Comparison of ENCODE assay signal across 8 mouse cellular contexts in genomic region chr5:67647568-67647967, GRCm38 (mm10). TPM values are rescaled to one million over a fixed set of nuclear protein-coding genes. Genes with fewer than 3 reads are reported as not detected.
DNase-seq lines count a peak whose midpoint lies in the region; ATAC-seq and TF ChIP-seq lines count a peak whose summit lies in the region.

No protein-coding gene starts in this region.

- peak; percentile 67 for TF ChIP-seq CTCF in layer of hippocampus, adult 2 months (conservative IDR thresholded peaks at IDR 0.05)

- ATAC-seq in CD4-positive, CD25-positive, alpha-beta regulatory T cell, adult 4 months: no peak

- H3K27ac ChIP-seq in layer of hippocampus, adult 2 months: peak overlapping the region; percentile 10; the same call in 1 of the 2 replicates

- DNase-seq in CD4-positive, CD25-positive, alpha-beta regulatory T cell, adult 2 months (ENCODE audit: low read depth, low spot score): peak; percentile 8
- peak in 1 of 2 experiments; percentile 32 for DNase-seq in layer of hippocampus, adult 2 months (ENCODE audit: low spot score in 2 of 2)
- no peak for DNase-seq in layer of hippocampus, postnatal 25 days (ENCODE audit: extremely low spot score in 1 of 2, low spot score in 1 of 2)
- peak; percentile 12 for DNase-seq in adrenal gland, postnatal 25 days
- peak; percentile 12 for DNase-seq in kidney, postnatal 14 days
- no peak for DNase-seq in yolk sac, embryonic 10.5 days (ENCODE audit: low spot score)
- no peak for DNase-seq in spleen, postnatal 36 days (ENCODE audit: low spot score in 2 of 2)

- H3K4me3 ChIP-seq in layer of hippocampus, adult 2 months: no peak overlapping the region

RNA-seq across cellular contexts. Expression of gene Shisa3, which starts 39.9 kb away (rescaled TPM):
- under 1 TPM; 0.35 to 0.54 TPM for polyA plus RNA-seq in CD4-positive, CD25-positive, alpha-beta regulatory T cell, adult 4 months (2017; shearing (Covaris generic))
- 1 to 10 TPM in 1 of 2 experiments, under 1 TPM in 1; 0.52 to 1.2 TPM for total RNA-seq in layer of hippocampus, adult 2 months (2021)
- under 1 TPM; 0.27 to 0.68 TPM for total RNA-seq in layer of hippocampus, postnatal 25 days (2021)
- total RNA-seq in adrenal gland, postnatal 25 days (2021): 0.33 and 0.62 TPM in 2 replicates

Comparison
In these comparisons a context has a peak if more than half of its experiments do, and no peak if none do; other contexts are left out.
1. DNase-seq: peak in CD4-positive, CD25-positive, alpha-beta regulatory T cell, adult 2 months (single experiment), adrenal gland, postnatal 25 days (single experiment) and kidney, postnatal 14 days (single experiment); none in layer of hippocampus, postnatal 25 days (0 of 2), yolk sac, embryonic 10.5 days (single experiment) and spleen, postnatal 36 days (0 of 2).